Mouse (Mus musculus) midbrain, postnatal 0 days (tissue): Measurements from ENCODE around the gene Dock11. TPM values are rescaled to one million over a fixed set of nuclear protein-coding genes. Genes with fewer than 3 reads are reported as not detected.

ENCODE experiments used
- ATAC-seq: fragments of 200-750 bp; cut with Nextera tagmentation; 2 replicates; pipeline ENCODE4 v1.8.0; 2017; ENCODE audit warnings: moderate number of reproducible peaks, mild to moderate bottlenecking, moderate TSS enrichment, moderate library complexity; ENCODE audit not compliant: low FRiP score
- DNase-seq: peaks from one replicate; pipeline ENCODE4 v3.0.0-alpha.2; 2015; ENCODE audit warnings: low spot score
- H3K27ac ChIP-seq: fragments of 300-500 bp; sonication (generic); 2 replicates; pipeline ENCODE4 v1.5.1; 2014; ENCODE audit warnings: low read depth, mild to moderate bottlenecking, low read length, mixed read lengths
- H3K27me3 ChIP-seq: fragments of 300-500 bp; sonication (generic); 2 replicates; pipeline ENCODE4 v1.6.1; 2014; ENCODE audit warnings: low read length, control low read depth, mixed read lengths; ENCODE audit not compliant: insufficient read depth
- H3K36me3 ChIP-seq: fragments of 300-500 bp; sonication (generic); 2 replicates; pipeline ENCODE4 v1.6.1; 2014; ENCODE audit warnings: low read length, control low read depth, mixed read lengths; ENCODE audit not compliant: insufficient read depth
- H3K4me1 ChIP-seq: fragments of 300-500 bp; sonication (generic); 2 replicates; pipeline ENCODE4 v1.6.1; 2014; ENCODE audit warnings: mild to moderate bottlenecking, control low read depth, antibody characterized with exemption, low read length, mixed read lengths; ENCODE audit not compliant: insufficient read depth
- H3K4me2 ChIP-seq: fragments of 300-500 bp; sonication (generic); 2 replicates; pipeline ENCODE4 v1.6.1; 2014; ENCODE audit warnings: low read depth, mild to moderate bottlenecking, low read length, mixed read lengths; ENCODE audit not compliant: poor library complexity, severe bottlenecking
- H3K4me3 ChIP-seq: fragments of 300-500 bp; sonication (generic); 2 replicates; pipeline ENCODE4 v1.5.1; 2014; ENCODE audit warnings: low read depth, mild to moderate bottlenecking, low read length, moderate library complexity
- H3K9ac ChIP-seq: fragments of 300-500 bp; sonication (generic); replicated peaks from 2 replicates; pipeline ENCODE4 v1.6.1; 2014; ENCODE audit warnings: mild to moderate bottlenecking, low read length, moderate library complexity, mixed read lengths; ENCODE audit not compliant: poor library complexity, severe bottlenecking
- H3K9me3 ChIP-seq: fragments of 300-500 bp; sonication (generic); 2 replicates; pipeline ENCODE4 v1.6.1; 2016; ENCODE audit warnings: low read length, control low read depth
- CTCF ChIP-seq: IDR thresholded peaks from 2 replicates; pipeline ENCODE4 v1.5.1; 2016; ENCODE audit warnings: antibody characterized with exemption, mild to moderate bottlenecking
- WGBS: fragments of 180-500 bp; shearing (Covaris S2); extraction: QIAGEN DNeasy Blood & Tissue Kit; methylation state at CpG from one replicate; pipeline ENCODE4 v1.1.7; 2014; 5-methylcytosine and 5-hydroxymethylcytosine counted together
- polyA plus RNA-seq: library from polyadenylated mRNA; unstranded; fragments of >200 nt; fragmentation: Nextera tagmentation; extraction: Ambion mirVana; gene quantifications from 2 replicates; pipeline ENCODE4 v1.2.1, GENCODE M21; 2015
- total RNA-seq: library from RNA; depleted of rRNA; stranded (reverse); fragments of >200 nt; gene quantifications from 2 replicates; pipeline ENCODE4 v1.2.3, GENCODE M21; 2014

Gene Dock11
- total and polyA plus RNA-seq, 2 experiments from 2014 or later, result 5.6 to 21.4 TPM

GRCm38 (mm10) chrX:36045731-36046130 lies 157.1 kb downstream of the Dock11 start:
- TF ChIP-seq CTCF, result no peak
- no peaks in the 10 kb centered on the region for H3K27me3 ChIP-seq
- no peaks in the 10 kb centered on the region for H3K36me3 ChIP-seq
- no peak overlapping the region for H3K4me2 ChIP-seq
- ATAC-seq (no peak), DNase-seq (no peak)
- H3K4me1 ChIP-seq, result no peaks in the 10 kb centered on the region
- 43% methylated on average over 4 of the region's 4 CpGs for WGBS
- H3K27ac ChIP-seq, result no peak overlapping the region
- no peak overlapping the region for H3K4me3 ChIP-seq
- no peaks in the 10 kb centered on the region for H3K9me3 ChIP-seq
- no peak overlapping the region for H3K9ac ChIP-seq

- WGBS, result 75% methylated on average over 1 of the region's 1 CpGs
- H3K27me3 ChIP-seq, result no peaks in the 10 kb centered on the region
- H3K4me1 ChIP-seq, result no peaks in the 10 kb centered on the region
Observed at GRCm38 (mm10) chrX:36047451-36047850, 158.8 kb downstream of the Dock11 start.

GRCm38 (mm10) chrX:36050312-36050711 lies 161.7 kb downstream of the Dock11 start:
- Histone ChIP-seq H3K27me3 (no peaks in the 10 kb centered on the region), H3K4me2 (no peak overlapping the region), H3K4me1 (no peaks in the 10 kb centered on the region), H3K9ac (no peak overlapping the region), H3K4me3 (no peak overlapping the region), H3K9me3 (no peaks in the 10 kb centered on the region), H3K36me3 (no peaks in the 10 kb centered on the region), H3K27ac (no peak overlapping the region)
- no peak for ATAC-seq
- DNase-seq, result no peak
- TF ChIP-seq CTCF, result no peak

More at GRCm38 (mm10) chrX:36047451-36047850, 158.8 kb downstream of the Dock11 start:
- ATAC-seq (no peak), DNase-seq (no peak)
- Histone ChIP-seq H3K27ac (no peak overlapping the region), H3K36me3 (no peaks in the 10 kb centered on the region), H3K9ac (no peak overlapping the region), H3K9me3 (no peaks in the 10 kb centered on the region), H3K4me3 (no peak overlapping the region), H3K4me2 (no peak overlapping the region)
- TF ChIP-seq CTCF, result no peak

GRCm38 (mm10) chrX:36073997-36074396 lies 185.4 kb downstream of the Dock11 start:
- no peaks in the 10 kb centered on the region for H3K36me3 ChIP-seq
- H3K4me2 ChIP-seq, result no peak overlapping the region
- H3K9ac ChIP-seq, result no peak overlapping the region
- no peaks in the 10 kb centered on the region for H3K4me1 ChIP-seq
- H3K4me3 ChIP-seq, result no peak overlapping the region
- ATAC-seq (no peak), DNase-seq (no peak)
- no peak for TF ChIP-seq CTCF
- no peak overlapping the region for H3K27ac ChIP-seq
- 43% methylated on average over 2 of the region's 2 CpGs for WGBS
- no peaks in the 10 kb centered on the region for H3K27me3 ChIP-seq
- H3K9me3 ChIP-seq, result no peaks in the 10 kb centered on the region

GRCm38 (mm10) chrX:36077164-36077563 lies 188.5 kb downstream of the Dock11 start:
- no peak overlapping the region for H3K9ac ChIP-seq
- no peak for DNase-seq
- 66% methylated on average over 4 of the region's 4 CpGs for WGBS
- H3K9me3 ChIP-seq, result no peaks in the 10 kb centered on the region
- H3K4me2 ChIP-seq, result no peak overlapping the region
- no peaks in the 10 kb centered on the region for H3K36me3 ChIP-seq
- H3K27ac ChIP-seq, result no peak overlapping the region
- ATAC-seq, result no peak
- TF ChIP-seq CTCF, result no peak
- H3K4me3 ChIP-seq, result no peak overlapping the region
- H3K27me3 ChIP-seq, result no peaks in the 10 kb centered on the region
- no peaks in the 10 kb centered on the region for H3K4me1 ChIP-seq

GRCm38 (mm10) chrX:36082917-36083316 lies 194.3 kb downstream of the Dock11 start:
- no peak overlapping the region for H3K4me3 ChIP-seq
- TF ChIP-seq CTCF, result no peak
- no peaks in the 10 kb centered on the region for H3K4me1 ChIP-seq
- H3K4me2 ChIP-seq, result no peak overlapping the region
- 75% methylated on average over 1 of the region's 1 CpGs for WGBS
- H3K27ac ChIP-seq, result no peak overlapping the region
- no peaks in the 10 kb centered on the region for H3K9me3 ChIP-seq
- H3K9ac ChIP-seq, result no peak overlapping the region
- ATAC-seq, result no peak
- no peaks in the 10 kb centered on the region for H3K27me3 ChIP-seq
- no peak for DNase-seq
- H3K36me3 ChIP-seq, result no peaks in the 10 kb centered on the region
